Mouse (Mus musculus): Measurements from ENCODE around the gene Nepn. TPM values are rescaled to one million over a fixed set of nuclear protein-coding genes. Genes with fewer than 3 reads are reported as not detected.

The Nepn gene
- total and polyA plus RNA-seq, 3 experiments = not detected

DNA sequence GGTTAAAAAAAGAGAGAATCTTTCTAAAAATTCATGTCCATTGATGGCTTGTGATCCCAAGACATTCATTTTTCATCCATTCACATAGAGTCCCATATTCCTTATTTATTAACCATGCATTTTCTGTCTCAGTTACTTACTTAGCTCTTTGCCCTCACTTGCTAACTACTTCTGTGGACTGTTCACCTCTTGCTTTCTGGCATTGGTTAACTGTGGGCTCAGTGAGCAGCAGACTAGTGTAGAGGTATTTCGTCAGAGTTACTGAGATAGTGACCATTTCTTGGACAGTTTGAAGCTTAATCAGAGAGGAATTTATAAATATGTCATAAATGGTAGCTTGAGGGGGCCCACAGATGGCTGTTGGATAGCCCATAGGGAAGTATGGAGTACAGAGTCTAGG lies 42.2 kb downstream of the Nepn start:
- peaks cover 35 to 79% of the 10 kb centered on the region in 2 experiments for H3K36me3 ChIP-seq (replicated peaks in 1 of 2; ENCODE audit: control insufficient read depth in 1 of 2, insufficient read depth in 1 of 2, low read length in 1 of 2)
- TF ChIP-seq ZNF384 (IDR thresholded peaks at IDR 0.05; ENCODE audit: low read depth, low read length) (no peak), SIN3A (IDR thresholded peaks at IDR 0.05; ENCODE audit: low read length) (no peak), BHLHE40 (IDR thresholded peaks at IDR 0.05; ENCODE audit: low read depth, low read length) (no peak), MXI1 (IDR thresholded peaks at IDR 0.05; ENCODE audit: low read depth, low read length) (no peak), NELFE (IDR thresholded peaks at IDR 0.05; ENCODE audit: low read depth, low read length) (no peak), ELF1 (IDR thresholded peaks at IDR 0.05; ENCODE audit: low read depth, low read length) (no peak), POLR2A (IDR thresholded peaks at IDR 0.05; ENCODE audit: low read depth, low read length) (no peak), MYC (IDR thresholded peaks at IDR 0.05; ENCODE audit: low read depth, low read length) (no peak), POLR2AphosphoS2 (IDR thresholded peaks at IDR 0.05; ENCODE audit: low read depth, low read length) (no peak), USF1 (IDR thresholded peaks at IDR 0.05; ENCODE audit: low read depth, low read length) (no peak), MAFK (IDR thresholded peaks at IDR 0.05; ENCODE audit: insufficient replicate concordance, low read length) (no peak)
- no peak for DNase-seq (ENCODE audit: extremely low read depth)
- in situ Hi-C loops (cut with MboI; ENCODE audit: low pct_ligation_motif_present, low pct_unique_long_range_greater_than_20kb, low sequenced_read_pairs) (no loop called here), dilution Hi-C loops (cut with MboI; ENCODE audit: extremely low pct_ligation_motif_present, extremely low pct_unique_long_range_greater_than_20kb, low sequenced_read_pairs) (no loop called here)
- no peaks in the 10 kb centered on the region for H3K27me3 ChIP-seq (replicated peaks)
- peaks cover 24% of the 10 kb centered on the region for H3K79me2 ChIP-seq (replicated peaks; ENCODE audit: control insufficient read depth, extremely low read depth, insufficient read depth, poor library complexity, severe bottlenecking)
- H3K9ac ChIP-seq (ENCODE audit: insufficient read depth, low read depth) = no peak overlapping the region
- H3K9me3 ChIP-seq (replicated peaks; ENCODE audit: low read length) = no peaks in the 10 kb centered on the region
- H3K4me1 ChIP-seq (ENCODE audit: control insufficient read depth in 1 of 2, insufficient read depth in 2 of 2) = peaks cover 4 to 23% of the 10 kb centered on the region in 2 experiments; a peak in 3 of 4 replicates
- H3K4me3 ChIP-seq (replicated peaks in 1 of 3; ENCODE audit: low read depth in 2 of 3, low read length in 2 of 3, poor library complexity in 1 of 3) = no peak overlapping the region
- no peak overlapping the region for H3K4me2 ChIP-seq (ENCODE audit: insufficient read depth, low read depth, poor library complexity, severe bottlenecking)
- no peak overlapping the region for H3K27ac ChIP-seq (ENCODE audit: insufficient read depth, low read depth)

- no peak overlapping the region for H3K4me3 ChIP-seq (replicated peaks in 1 of 3; ENCODE audit: low read depth in 2 of 3, low read length in 2 of 3, poor library complexity in 1 of 3)
- no peak overlapping the region for H3K4me2 ChIP-seq (ENCODE audit: insufficient read depth, low read depth, poor library complexity, severe bottlenecking)
- no peak overlapping the region for H3K9ac ChIP-seq (ENCODE audit: insufficient read depth, low read depth)
- in situ Hi-C loops (cut with MboI; ENCODE audit: low pct_ligation_motif_present, low pct_unique_long_range_greater_than_20kb, low sequenced_read_pairs) (no loop called here), dilution Hi-C loops (cut with MboI; ENCODE audit: extremely low pct_ligation_motif_present, extremely low pct_unique_long_range_greater_than_20kb, low sequenced_read_pairs) (no loop called here)
- H3K27me3 ChIP-seq (replicated peaks) = no peaks in the 10 kb centered on the region
- DNase-seq (ENCODE audit: extremely low read depth) = no peak
- H3K79me2 ChIP-seq (replicated peaks; ENCODE audit: control insufficient read depth, extremely low read depth, insufficient read depth, poor library complexity, severe bottlenecking) = no peaks in the 10 kb centered on the region
- no peaks in the 10 kb centered on the region for H3K4me1 ChIP-seq (ENCODE audit: control insufficient read depth in 1 of 2, insufficient read depth in 2 of 2)
- no peak overlapping the region for H3K27ac ChIP-seq (ENCODE audit: insufficient read depth, low read depth)
- peaks cover 42 to 82% of the 10 kb centered on the region in 2 experiments for H3K36me3 ChIP-seq (replicated peaks in 1 of 2; ENCODE audit: control insufficient read depth in 1 of 2, insufficient read depth in 1 of 2, low read length in 1 of 2)
- no peaks in the 10 kb centered on the region for H3K9me3 ChIP-seq (replicated peaks; ENCODE audit: low read length)
- no peak for TF ChIP-seq CHD1 (IDR thresholded peaks at IDR 0.05; ENCODE audit: low read depth, low read length)
- TF ChIP-seq MAX (IDR thresholded peaks at IDR 0.05; ENCODE audit: low read length) = no peak
- no peak for TF ChIP-seq POLR2AphosphoS2 (IDR thresholded peaks at IDR 0.05; ENCODE audit: low read depth, low read length)
- TF ChIP-seq RCOR1 (conservative IDR thresholded peaks at IDR 0.05; ENCODE audit: low read depth, low read length) = no peak
- TF ChIP-seq CHD2 (IDR thresholded peaks at IDR 0.05; ENCODE audit: low read length) = no peak
- no peak for TF ChIP-seq ZMIZ1 (IDR thresholded peaks at IDR 0.05; ENCODE audit: low read depth, low read length)
- TF ChIP-seq JUND (conservative IDR thresholded peaks at IDR 0.05; ENCODE audit: low read depth, low read length) = no peak
- no peak for TF ChIP-seq TBP (conservative IDR thresholded peaks at IDR 0.05; ENCODE audit: low read depth, low read length)
- TF ChIP-seq SIN3A (IDR thresholded peaks at IDR 0.05; ENCODE audit: low read length) = no peak
- TF ChIP-seq PAX5 (IDR thresholded peaks at IDR 0.05; ENCODE audit: low read length) = no peak
- no peak for TF ChIP-seq BHLHE40 (IDR thresholded peaks at IDR 0.05; ENCODE audit: low read depth, low read length)
- TF ChIP-seq GABPA (IDR thresholded peaks at IDR 0.05; ENCODE audit: insufficient replicate concordance, low read depth, low read length) = no peak
- TF ChIP-seq MEF2A (IDR thresholded peaks at IDR 0.05; ENCODE audit: borderline replicate concordance, low read depth, low read length) = no peak
- TF ChIP-seq UBTF (IDR thresholded peaks at IDR 0.05; ENCODE audit: low read depth, low read length) = no peak
- no peak for TF ChIP-seq IRF4 (IDR thresholded peaks at IDR 0.05; ENCODE audit: low read depth, low read length)
Observed at GRCm38 (mm10) chr10:52434836-52435235, 46.1 kb downstream of the Nepn start.

Other genes starting within 250 kb of the Nepn start
- not detected in 2 replicates for gene Ros1, start 193.7 kb upstream of the Nepn start, total RNA-seq (2012; rRNA removed)
- gene Ros1, start 193.7 kb upstream of the Nepn start, total RNA-seq (2014; rRNA removed) = not detected in 2 replicates
- gene Ros1, start 193.7 kb upstream of the Nepn start, polyA plus RNA-seq (2012; ENCODE audit: insufficient read length, low read depth) = not detected in 2 replicates
- 0.88 and 0.93 TPM in 2 replicates for gene Dcbld1, start 155.4 kb upstream of the Nepn start, total RNA-seq (2012; rRNA removed)
- gene Dcbld1, start 155.4 kb upstream of the Nepn start, total RNA-seq (2014; rRNA removed) = 2.7 and 2.9 TPM in 2 replicates
- gene Dcbld1, start 155.4 kb upstream of the Nepn start, polyA plus RNA-seq (2012; ENCODE audit: insufficient read length, low read depth) = 3.5 TPM in 2 replicates
- not detected in 2 replicates for gene Gm26741, start 30.2 kb upstream of the Nepn start, total RNA-seq (2012; rRNA removed)
- not detected in 2 replicates for gene Gm26741, start 30.2 kb upstream of the Nepn start, total RNA-seq (2014; rRNA removed)
- not detected in 2 replicates for gene Gm26741, start 30.2 kb upstream of the Nepn start, polyA plus RNA-seq (2012; ENCODE audit: insufficient read length, low read depth)
- 9.8 and 10.4 TPM in 2 replicates for gene Gopc, start 6.8 kb upstream of the Nepn start, total RNA-seq (2012; rRNA removed)
- gene Gopc, start 6.8 kb upstream of the Nepn start, total RNA-seq (2014; rRNA removed) = 13.1 and 13.3 TPM in 2 replicates
- gene Gopc, start 6.8 kb upstream of the Nepn start, polyA plus RNA-seq (2012; ENCODE audit: insufficient read length, low read depth) = 16.6 and 17.6 TPM in 2 replicates
- gene Nus1, start 28.6 kb downstream of the Nepn start, total RNA-seq (2012; rRNA removed) = 15.9 and 19.6 TPM in 2 replicates
- 27.9 TPM in 2 replicates for gene Nus1, start 28.6 kb downstream of the Nepn start, total RNA-seq (2014; rRNA removed)
- gene Nus1, start 28.6 kb downstream of the Nepn start, polyA plus RNA-seq (2012; ENCODE audit: insufficient read length, low read depth) = 51.9 and 60.1 TPM in 2 replicates